Comparison of ENCODE assay signal across 14 mouse cellular contexts in the genomic region with DNA sequence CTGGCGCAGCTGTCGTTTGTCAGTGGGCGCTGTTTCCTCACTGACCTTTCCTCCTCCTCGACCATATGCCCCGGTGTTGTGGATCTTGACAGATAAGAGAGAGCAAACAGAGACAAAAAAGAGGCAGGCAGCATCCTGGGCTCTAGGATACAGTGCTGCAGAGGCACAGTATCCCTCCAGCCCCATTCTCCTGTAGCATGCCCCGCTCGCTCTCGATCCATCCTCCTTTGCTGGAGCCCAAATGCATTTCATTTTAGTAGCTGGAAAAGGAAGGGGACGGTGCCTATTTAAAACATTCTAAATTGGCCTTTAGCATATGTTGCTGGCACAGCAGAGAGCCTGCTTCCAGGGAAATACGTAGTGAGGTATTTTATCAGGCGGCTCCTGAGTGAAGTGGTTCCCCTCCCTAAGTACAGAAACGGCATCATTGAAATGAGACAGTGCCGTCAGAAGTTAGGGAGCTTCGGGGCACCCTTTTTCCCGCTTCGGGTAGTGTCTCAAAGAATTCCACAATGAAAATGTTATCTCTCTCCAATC.
DNase-seq lines count a peak whose midpoint lies in the region; ATAC-seq and TF ChIP-seq lines count a peak whose summit lies in the region.
"Had no signal": no experiment of that assay in that cellular context is flagged by ENCODE, and none has a peak within 500 bp of the region (broad histone marks: within the 10 kb centered on the region; RNA-seq: fewer than 3 reads in every experiment).

No protein-coding gene starts in this region.

- TF ChIP-seq CTCF in heart, postnatal 0 days (IDR thresholded peaks at IDR 0.05; ENCODE audit: low read depth), result no peak
- no peak for TF ChIP-seq CTCF in stomach, postnatal 0 days (IDR thresholded peaks at IDR 0.05; ENCODE audit: low read depth)

- no peak overlapping the region for H3K27ac ChIP-seq in forebrain, embryonic 14.5 days (ENCODE audit: low read depth, low read length)
- no peak overlapping the region for H3K27ac ChIP-seq in forebrain, embryonic 16.5 days (ENCODE audit: low read length)
- peak overlapping the region; percentile 25; the same call in 1 of the 2 replicates for H3K27ac ChIP-seq in heart, postnatal 0 days (ENCODE audit: low read depth)
- 0 out of 2 replicates have a peak overlapping the region, but pooled peaks have one; percentile 46 for H3K27ac ChIP-seq in midbrain, embryonic 10.5 days (replicated peaks)
- no peak overlapping the region for H3K27ac ChIP-seq in midbrain, embryonic 11.5 days (ENCODE audit: low read depth, low read length)
- H3K27ac ChIP-seq in stomach, postnatal 0 days (replicated peaks), result no peak overlapping the region
- H3K27ac ChIP-seq: kidney, postnatal 0 days had no signal

- H3K9ac ChIP-seq in forebrain, embryonic 14.5 days (ENCODE audit: low read length), result 0 out of 2 replicates have a peak overlapping the region, but pooled peaks have one; percentile 29
- no peak overlapping the region for H3K9ac ChIP-seq in forebrain, embryonic 16.5 days (replicated peaks; ENCODE audit: low read depth, low read length)
- peak overlapping the region; percentile 42; the same call in 1 of the 2 replicates for H3K9ac ChIP-seq in heart, postnatal 0 days (replicated peaks; ENCODE audit: low read depth, low read length)
- no peak overlapping the region for H3K9ac ChIP-seq in midbrain, embryonic 11.5 days (ENCODE audit: low read length)
- no peak overlapping the region for H3K9ac ChIP-seq in stomach, postnatal 0 days (ENCODE audit: low read length)
- H3K9ac ChIP-seq: forebrain, postnatal 0 days had no signal

- 73% methylated on average over 16 of the region's 16 CpGs for WGBS in forebrain, embryonic 14.5 days
- 66% methylated on average over 16 of the region's 16 CpGs for WGBS in forebrain, embryonic 16.5 days
- 21% methylated on average over 16 of the region's 16 CpGs for WGBS in heart, postnatal 0 days
- 80% methylated on average over 16 of the region's 16 CpGs for WGBS in midbrain, embryonic 10.5 days
- 73% methylated on average over 16 of the region's 16 CpGs for WGBS in midbrain, embryonic 11.5 days
- WGBS in stomach, postnatal 0 days, result 52% methylated on average over 16 of the region's 16 CpGs

- no peaks in the 10 kb centered on the region for H3K36me3 ChIP-seq in forebrain, embryonic 14.5 days (ENCODE audit: control insufficient read depth, insufficient read depth, low read length)
- H3K36me3 ChIP-seq in forebrain, embryonic 16.5 days (ENCODE audit: control insufficient read depth, insufficient read depth), result no peaks in the 10 kb centered on the region
- H3K36me3 ChIP-seq in heart, postnatal 0 days (replicated peaks; ENCODE audit: control insufficient read depth, insufficient read depth, low read length), result no peaks in the 10 kb centered on the region
- H3K36me3 ChIP-seq in midbrain, embryonic 10.5 days, result 0 out of 2 replicates have a peak, but pooled peaks cover under 1% of the 10 kb centered on the region
- no peaks in the 10 kb centered on the region for H3K36me3 ChIP-seq in midbrain, embryonic 11.5 days (ENCODE audit: control insufficient read depth, insufficient read depth, low read length)
- no peaks in the 10 kb centered on the region for H3K36me3 ChIP-seq in stomach, postnatal 0 days (ENCODE audit: control insufficient read depth, insufficient read depth, low read length)

- no peak for DNase-seq in forebrain, embryonic 14.5 days (ENCODE audit: low spot score)
- peak; percentile 42 for DNase-seq in heart, postnatal 0 days (ENCODE audit: low spot score)
- no peak for DNase-seq in heart, adult 18-20 months
- no peak for DNase-seq in midbrain, embryonic 10.5 days (ENCODE audit: low spot score)
- DNase-seq in midbrain, embryonic 11.5 days (ENCODE audit: low spot score, missing footprints), result no peak
- no peak for DNase-seq in stomach, postnatal 0 days (ENCODE audit: low spot score)
- no peak for DNase-seq in cerebellum, postnatal 10 days
- DNase-seq: adrenal gland, postnatal 10 days; cerebellum, postnatal 36 days; forebrain, postnatal 0 days; spleen, adult 18-20 months had no signal

- H3K4me2 ChIP-seq in forebrain, embryonic 14.5 days (ENCODE audit: low read length), result no peak overlapping the region
- H3K4me2 ChIP-seq in forebrain, embryonic 16.5 days (ENCODE audit: low read length), result no peak overlapping the region
- peak overlapping the region; percentile 62 for H3K4me2 ChIP-seq in heart, postnatal 0 days (ENCODE audit: low read depth, low read length)
- H3K4me2 ChIP-seq in midbrain, embryonic 11.5 days, result no peak overlapping the region
- peak overlapping the region; percentile 6; the same call in 1 of the 2 replicates for H3K4me2 ChIP-seq in stomach, postnatal 0 days (replicated peaks; ENCODE audit: low read depth)

- H3K27me3 ChIP-seq in forebrain, embryonic 14.5 days (replicated peaks; ENCODE audit: control insufficient read depth, insufficient read depth, low read length), result no peaks in the 10 kb centered on the region
- H3K27me3 ChIP-seq in forebrain, embryonic 16.5 days (replicated peaks; ENCODE audit: control insufficient read depth, insufficient read depth, low read length), result no peaks in the 10 kb centered on the region
- no peaks in the 10 kb centered on the region for H3K27me3 ChIP-seq in heart, postnatal 0 days (ENCODE audit: control insufficient read depth, insufficient read depth, low read length)
- no peaks in the 10 kb centered on the region for H3K27me3 ChIP-seq in midbrain, embryonic 10.5 days (ENCODE audit: low read depth, poor library complexity, severe bottlenecking)
- H3K27me3 ChIP-seq in midbrain, embryonic 11.5 days (ENCODE audit: control insufficient read depth, insufficient read depth, low read length), result no peaks in the 10 kb centered on the region
- H3K27me3 ChIP-seq in stomach, postnatal 0 days (ENCODE audit: control insufficient read depth, insufficient read depth, low read length), result no peaks in the 10 kb centered on the region
- H3K27me3 ChIP-seq: megakaryocyte, embryonic 14.5 days had no signal

- no peak for TF ChIP-seq EP300 in heart, postnatal 0 days (IDR thresholded peaks at IDR 0.05; ENCODE audit: low read depth)
- TF ChIP-seq EP300 in stomach, postnatal 0 days (optimal IDR thresholded peaks at IDR 0.05), result no peak

- H3K4me3 ChIP-seq in forebrain, embryonic 14.5 days (ENCODE audit: low read depth, low read length), result no peak overlapping the region
- H3K4me3 ChIP-seq in forebrain, embryonic 16.5 days (replicated peaks; ENCODE audit: low read length), result no peak overlapping the region
- peak overlapping the region; percentile 31 for H3K4me3 ChIP-seq in heart, postnatal 0 days (ENCODE audit: low read depth, low read length)
- no peak overlapping the region for H3K4me3 ChIP-seq in midbrain, embryonic 10.5 days
- no peak overlapping the region for H3K4me3 ChIP-seq in midbrain, embryonic 11.5 days (ENCODE audit: low read depth, low read length)
- H3K4me3 ChIP-seq in stomach, postnatal 0 days (ENCODE audit: low read depth, low read length), result no peak overlapping the region
- H3K4me3 ChIP-seq: megakaryocyte, embryonic 14.5 days had no signal

- no peak for ATAC-seq in forebrain, embryonic 14.5 days
- no peak for ATAC-seq in forebrain, embryonic 16.5 days
- ATAC-seq in heart, postnatal 0 days (ENCODE audit: insufficient read depth, low read depth), result peak; percentile 27; the same call in 1 of the 2 replicates
- no peak for ATAC-seq in midbrain, embryonic 11.5 days (ENCODE audit: low FRiP score)
- no peak for ATAC-seq in stomach, postnatal 0 days (ENCODE audit: low FRiP score, low TSS enrichment)
- ATAC-seq: forebrain, postnatal 0 days had no signal

- no peaks in the 10 kb centered on the region for H3K9me3 ChIP-seq in forebrain, embryonic 14.5 days (replicated peaks; ENCODE audit: control insufficient read depth, low read length)
- H3K9me3 ChIP-seq in forebrain, embryonic 16.5 days (ENCODE audit: control insufficient read depth, low read length), result no peaks in the 10 kb centered on the region
- H3K9me3 ChIP-seq in heart, postnatal 0 days (replicated peaks; ENCODE audit: control insufficient read depth, low read length), result no peaks in the 10 kb centered on the region
- H3K9me3 ChIP-seq in midbrain, embryonic 10.5 days (replicated peaks), result no peaks in the 10 kb centered on the region
- no peaks in the 10 kb centered on the region for H3K9me3 ChIP-seq in midbrain, embryonic 11.5 days (ENCODE audit: control insufficient read depth, low read length)
- H3K9me3 ChIP-seq in stomach, postnatal 0 days (ENCODE audit: control insufficient read depth, low read length), result no peaks in the 10 kb centered on the region

- H3K4me1 ChIP-seq in forebrain, embryonic 14.5 days (ENCODE audit: control insufficient read depth, insufficient read depth, low read length), result peaks cover 30% of the 10 kb centered on the region
- peaks cover 30% of the 10 kb centered on the region for H3K4me1 ChIP-seq in forebrain, embryonic 16.5 days (replicated peaks; ENCODE audit: control insufficient read depth, insufficient read depth, low read length)
- peaks cover 28% of the 10 kb centered on the region for H3K4me1 ChIP-seq in heart, postnatal 0 days (ENCODE audit: control insufficient read depth, insufficient read depth)
- H3K4me1 ChIP-seq in midbrain, embryonic 10.5 days, result peaks cover 49% of the 10 kb centered on the region
- peaks cover 16% of the 10 kb centered on the region; the same call in 1 of the 2 replicates for H3K4me1 ChIP-seq in midbrain, embryonic 11.5 days (ENCODE audit: control insufficient read depth, insufficient read depth, low read length)
- H3K4me1 ChIP-seq in stomach, postnatal 0 days (replicated peaks; ENCODE audit: control insufficient read depth, insufficient read depth), result peaks cover 3% of the 10 kb centered on the region; the same call in 1 of the 2 replicates
- H3K4me1 ChIP-seq: megakaryocyte, embryonic 14.5 days had no signal

Comparison
In these comparisons a context has a peak if more than half of its experiments do, and no peak if none do; other contexts are left out.
1. H3K27ac ChIP-seq: peak in heart, postnatal 0 days (single experiment) and midbrain, embryonic 10.5 days (single experiment); none in forebrain, embryonic 14.5 days (single experiment), forebrain, embryonic 16.5 days (single experiment), midbrain, embryonic 11.5 days (single experiment) and stomach, postnatal 0 days (single experiment).
2. H3K9ac ChIP-seq: peak in forebrain, embryonic 14.5 days (single experiment) and heart, postnatal 0 days (single experiment); none in forebrain, embryonic 16.5 days (single experiment), midbrain, embryonic 11.5 days (single experiment) and stomach, postnatal 0 days (single experiment).
3. H3K4me2 ChIP-seq: peak in heart, postnatal 0 days (single experiment) and stomach, postnatal 0 days (single experiment); none in forebrain, embryonic 14.5 days (single experiment), forebrain, embryonic 16.5 days (single experiment) and midbrain, embryonic 11.5 days (single experiment).